Comparison of ENCODE assay signal across 9 mouse cellular contexts in genomic region chr3:105521178-105521631, GRCm38 (mm10).
A peak's percentile ranks its signal among the peaks of the same experiment; 100 is the strongest.
DNase-seq lines count a peak whose midpoint lies in the region; ATAC-seq and TF ChIP-seq lines count a peak whose summit lies in the region.
"Had no signal": no experiment of that assay in that cellular context is flagged by ENCODE, and none has a peak within 500 bp of the region (broad histone marks: within the 10 kb centered on the region; RNA-seq: fewer than 3 reads in every experiment).

No protein-coding gene starts in this region.

- intact Hi-C loops in gastrocnemius, adult 2 months (cut with DNase I), result no loop called here

- peak; percentile 73 for ATAC-seq in midbrain, embryonic 15.5 days (replicated peaks)

- H3K4me2 ChIP-seq in midbrain, embryonic 15.5 days, result no peak overlapping the region

- no peaks in the 10 kb centered on the region for H3K27me3 ChIP-seq in midbrain, embryonic 15.5 days (replicated peaks)

- peaks cover 14% of the 10 kb centered on the region for H3K4me1 ChIP-seq in midbrain, embryonic 15.5 days

- no peak overlapping the region for H3K9ac ChIP-seq in midbrain, embryonic 15.5 days

- no peak overlapping the region for H3K4me3 ChIP-seq in gastrocnemius, adult 2 months
- no peak overlapping the region for H3K4me3 ChIP-seq in midbrain, embryonic 15.5 days

- no peaks in the 10 kb centered on the region for H3K9me3 ChIP-seq in midbrain, embryonic 15.5 days

- peak; percentile 58 for DNase-seq in gastrocnemius, adult 2 months
- no peak for DNase-seq in gastrocnemius, postnatal 10 days
- DNase-seq in cerebellum, adult 11 months, result peak; percentile 85
- DNase-seq in heart, adult 18-20 months, result peak; percentile 67 to 81
- DNase-seq in layer of hippocampus, adult 9-10 months (ENCODE audit: low spot score), result peak; percentile 63
- DNase-seq in spleen, adult 12 weeks (ENCODE audit: low spot score), result no peak
- DNase-seq in spleen, postnatal 36 days (ENCODE audit: low spot score in 2 of 2), result no peak

- WGBS in midbrain, embryonic 15.5 days, result 58% methylated on average over 12 of the region's 12 CpGs

- TF ChIP-seq CTCF in gastrocnemius, adult 2 months (IDR thresholded peaks at IDR 0.05), result no peak

- H3K36me3 ChIP-seq in midbrain, embryonic 15.5 days (replicated peaks), result no peaks in the 10 kb centered on the region

- H3K27ac ChIP-seq in gastrocnemius, adult 2 months, result peak overlapping the region; percentile 67; the same call in 1 of the 2 replicates
- H3K27ac ChIP-seq in midbrain, embryonic 15.5 days, result peak overlapping the region; percentile 56; the same call in 1 of the 2 replicates
- H3K27ac ChIP-seq: macrophage had no signal

Comparison
In these comparisons a context has a peak if more than half of its experiments do, and no peak if none do; other contexts are left out.
1. DNase-seq: peak in gastrocnemius, adult 2 months (single experiment), cerebellum, adult 11 months (single experiment), heart, adult 18-20 months (2 of 2) and layer of hippocampus, adult 9-10 months (single experiment); none in gastrocnemius, postnatal 10 days (single experiment), spleen, adult 12 weeks (single experiment) and spleen, postnatal 36 days (0 of 2).